Mouse (Mus musculus): Measurements from ENCODE around the gene Lats2.
A peak's percentile ranks its signal among the peaks of the same experiment; 100 is the strongest.
"Not testable (repeated sequence)": the region's sequence is repeated elsewhere in the genome, so short reads cannot be mapped to it uniquely, and the experiment has no call there.

Gene Lats2

GRCm38 (mm10) chr14:57692517-57693130 lies 65.6 kb downstream of the Lats2 start:
- no peak for DNase-seq

GRCm38 (mm10) chr14:57691316-57691715 lies 66.9 kb downstream of the Lats2 start:
- DNase-seq = no peak

- DNase-seq = no peak
These were observed 67.5 kb downstream of the Lats2 start for GRCm38 (mm10) chr14:57690681-57691080.

GRCm38 (mm10) chr14:57688066-57688465 lies 70.1 kb downstream of the Lats2 start:
- DNase-seq = not testable (repeated sequence)

- DNase-seq = no peak
These were observed 70.7 kb downstream of the Lats2 start for GRCm38 (mm10) chr14:57687441-57687840.

GRCm38 (mm10) chr14:57686647-57687046 lies 71.5 kb downstream of the Lats2 start:
- DNase-seq = no peak

GRCm38 (mm10) chr14:57684579-57684978 lies 73.6 kb downstream of the Lats2 start:
- peak; percentile 41 to 80 for DNase-seq

GRCm38 (mm10) chr14:57682751-57683150 lies 75.4 kb downstream of the Lats2 start:
- peak in 1 of 2 experiments; percentile 29 for DNase-seq

- peak; percentile 75 to 85 for DNase-seq
These were observed 78.1 kb downstream of the Lats2 start for GRCm38 (mm10) chr14:57679958-57680535.

- no peak for DNase-seq
These were observed 78.7 kb downstream of the Lats2 start for GRCm38 (mm10) chr14:57679523-57679922.

- no peak for DNase-seq
These were observed 82.7 kb downstream of the Lats2 start for GRCm38 (mm10) chr14:57675481-57675880.

- no peak for DNase-seq
These were observed 92.6 kb downstream of the Lats2 start for GRCm38 (mm10) chr14:57665628-57665950.

GRCm38 (mm10) chr14:57664822-57665627 lies 93.2 kb downstream of the Lats2 start, which contains the start of gene Xpo4:
Gene Xpo4 (minus strand): TSS chr14:57665430.
- DNase-seq = peak; percentile 67 to 73

- DNase-seq = peak; percentile 8 to 31
These were observed 93.8 kb downstream of the Lats2 start for GRCm38 (mm10) chr14:57664311-57664821.

GRCm38 (mm10) chr14:57663630-57664029 lies 94.6 kb downstream of the Lats2 start:
- DNase-seq = no peak

GRCm38 (mm10) chr14:57658301-57658700 lies 99.9 kb downstream of the Lats2 start:
- no peak for DNase-seq

GRCm38 (mm10) chr14:57657500-57657899 lies 100.7 kb downstream of the Lats2 start:
- DNase-seq = no peak

- DNase-seq = not testable (repeated sequence)
These were observed 101.7 kb downstream of the Lats2 start for GRCm38 (mm10) chr14:57656519-57656918.

GRCm38 (mm10) chr14:57649501-57649900 lies 108.7 kb downstream of the Lats2 start:
- no peak for DNase-seq

GRCm38 (mm10) chr14:57646155-57646554 lies 112.0 kb downstream of the Lats2 start:
- DNase-seq = no peak
